Mouse (Mus musculus): ENCODE measurements around the gene Pik3r2.

- TF ChIP-seq CTCF (IDR thresholded peaks at IDR 0.05; ENCODE audit: control insufficient read depth, insufficient read depth, insufficient read length) (no peak), MYOG (IDR thresholded peaks at IDR 0.05; ENCODE audit: control insufficient read depth, extremely low read depth, insufficient read length) (no peak), MAX (IDR thresholded peaks at IDR 0.05) (peak; percentile 21), CEBPB (IDR thresholded peaks at IDR 0.05; ENCODE audit: low read depth) (no peak)
Measured at GRCm38 (mm10) chr8:70773833-70774232, 2.7 kb downstream of the Pik3r2 start.
